Mouse (Mus musculus): Measurements from ENCODE around the gene Map1s. TPM values are rescaled to one million over a fixed set of nuclear protein-coding genes. Genes with fewer than 3 reads are reported as not detected.

The Map1s gene
- polyA plus RNA-seq, 1 experiment = 44.2 TPM

GRCm38 (mm10) chr8:70866001-70866520, 39.7 kb upstream of the Map1s start:
- peak overlapping the region; percentile 47 for H3K4me3 ChIP-seq (ENCODE audit: insufficient read depth, low read length)
- TF ChIP-seq POLR2A (IDR thresholded peaks at IDR 0.05; ENCODE audit: borderline replicate concordance, low read depth, low read length) (no peak), CTCF (IDR thresholded peaks at IDR 0.05; ENCODE audit: low read depth, low read length) (no peak)
- no peak overlapping the region for H3K27ac ChIP-seq (ENCODE audit: insufficient read depth, low read depth, low read length)
- peaks cover 12% of the 10 kb centered on the region for H3K4me1 ChIP-seq (ENCODE audit: control insufficient read depth, insufficient read depth, low read length)

DNA sequence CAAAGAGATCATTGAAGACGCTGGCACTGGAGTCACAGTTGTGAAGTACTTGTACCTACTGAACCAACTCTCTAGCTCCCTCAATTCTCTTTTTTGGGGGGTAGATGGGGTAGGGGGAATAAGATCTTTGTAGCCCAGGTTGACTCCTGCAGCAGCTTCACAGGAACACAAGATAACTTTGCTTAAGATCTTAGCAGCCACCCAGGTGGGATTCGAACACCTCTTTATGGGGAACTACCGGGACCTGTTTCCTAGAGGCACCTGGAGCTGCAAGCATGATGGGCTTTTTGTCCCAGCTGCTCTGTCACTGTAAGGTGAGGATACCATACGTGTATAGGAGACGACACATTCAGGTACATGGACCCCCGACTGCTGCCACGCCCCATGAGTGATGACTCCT, 39.2 kb upstream of the Map1s start:
- TF ChIP-seq CTCF (IDR thresholded peaks at IDR 0.05; ENCODE audit: low read depth, low read length) = no peak
- TF ChIP-seq POLR2A (IDR thresholded peaks at IDR 0.05; ENCODE audit: borderline replicate concordance, low read depth, low read length) = no peak
- Histone ChIP-seq H3K4me1 (ENCODE audit: control insufficient read depth, insufficient read depth, low read length) (peaks cover 12% of the 10 kb centered on the region), H3K27ac (ENCODE audit: insufficient read depth, low read depth, low read length) (no peak overlapping the region), H3K4me3 (ENCODE audit: insufficient read depth, low read length) (no peak overlapping the region)

- H3K4me1 ChIP-seq (ENCODE audit: control insufficient read depth, insufficient read depth, low read length) = peaks cover 10% of the 10 kb centered on the region
- no peak overlapping the region for H3K27ac ChIP-seq (ENCODE audit: insufficient read depth, low read depth, low read length)
- no peak for TF ChIP-seq CTCF (IDR thresholded peaks at IDR 0.05; ENCODE audit: low read depth, low read length)
- TF ChIP-seq POLR2A (IDR thresholded peaks at IDR 0.05; ENCODE audit: borderline replicate concordance, low read depth, low read length) = no peak
- peak overlapping the region; percentile 46 for H3K4me3 ChIP-seq (ENCODE audit: insufficient read depth, low read length)
Observed at GRCm38 (mm10) chr8:70868559-70869198, 37.1 kb upstream of the Map1s start.

GRCm38 (mm10) chr8:70869199-70869571, 36.5 kb upstream of the Map1s start:
- Histone ChIP-seq H3K4me1 (ENCODE audit: control insufficient read depth, insufficient read depth, low read length) (peaks cover 10% of the 10 kb centered on the region), H3K4me3 (ENCODE audit: insufficient read depth, low read length) (no peak overlapping the region), H3K27ac (ENCODE audit: insufficient read depth, low read depth, low read length) (no peak overlapping the region)
- TF ChIP-seq POLR2A (IDR thresholded peaks at IDR 0.05; ENCODE audit: borderline replicate concordance, low read depth, low read length) (no peak), CTCF (IDR thresholded peaks at IDR 0.05; ENCODE audit: low read depth, low read length) (no peak)

DNA sequence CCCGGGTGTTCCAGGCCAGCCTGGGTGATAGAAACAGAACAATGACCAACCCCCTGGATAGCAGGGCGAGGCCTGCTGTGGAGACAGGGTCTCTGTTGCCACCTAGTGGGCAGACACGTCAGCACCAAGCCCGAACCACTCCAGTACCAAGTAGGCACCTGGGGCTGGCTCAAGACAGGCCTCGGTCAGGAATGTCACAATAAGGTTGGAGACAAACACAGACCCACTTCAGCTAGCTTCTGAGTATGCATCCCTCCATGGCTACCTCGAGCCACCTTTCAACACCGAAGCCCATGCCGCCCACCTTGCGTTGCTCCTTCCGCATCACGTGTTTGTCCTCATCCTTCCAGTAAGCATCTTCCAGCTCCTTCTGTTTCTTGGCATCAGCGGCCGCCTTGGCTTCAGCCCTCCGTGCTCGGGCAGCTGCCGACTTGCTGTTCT, 36.1 kb upstream of the Map1s start:
- H3K4me1 ChIP-seq (ENCODE audit: control insufficient read depth, insufficient read depth, low read length) = peaks cover 8% of the 10 kb centered on the region
- no peak overlapping the region for H3K4me3 ChIP-seq (ENCODE audit: insufficient read depth, low read length)
- TF ChIP-seq CTCF (IDR thresholded peaks at IDR 0.05; ENCODE audit: low read depth, low read length) (peak; percentile 60), POLR2A (IDR thresholded peaks at IDR 0.05; ENCODE audit: borderline replicate concordance, low read depth, low read length) (no peak)
- H3K27ac ChIP-seq (ENCODE audit: insufficient read depth, low read depth, low read length) = no peak overlapping the region

GRCm38 (mm10) chr8:70871195-70871807, 34.4 kb upstream of the Map1s start:
- Histone ChIP-seq H3K4me1 (ENCODE audit: control insufficient read depth, insufficient read depth, low read length) (peaks cover 4% of the 10 kb centered on the region), H3K27ac (ENCODE audit: insufficient read depth, low read depth, low read length) (no peak overlapping the region), H3K4me3 (ENCODE audit: insufficient read depth, low read length) (no peak overlapping the region)
- no peak for TF ChIP-seq POLR2A (IDR thresholded peaks at IDR 0.05; ENCODE audit: borderline replicate concordance, low read depth, low read length)
- TF ChIP-seq CTCF (IDR thresholded peaks at IDR 0.05; ENCODE audit: low read depth, low read length) = no peak

- TF ChIP-seq POLR2A (IDR thresholded peaks at IDR 0.05; ENCODE audit: borderline replicate concordance, low read depth, low read length) (no peak), CTCF (IDR thresholded peaks at IDR 0.05; ENCODE audit: low read depth, low read length) (no peak)
- peak overlapping the region; percentile 61 for H3K4me3 ChIP-seq (ENCODE audit: insufficient read depth, low read length)
- peaks cover 4% of the 10 kb centered on the region for H3K4me1 ChIP-seq (ENCODE audit: control insufficient read depth, insufficient read depth, low read length)
- peak overlapping the region; percentile 57 for H3K27ac ChIP-seq (ENCODE audit: insufficient read depth, low read depth, low read length)
Observed at GRCm38 (mm10) chr8:70872643-70873363, 32.9 kb upstream of the Map1s start.

DNA sequence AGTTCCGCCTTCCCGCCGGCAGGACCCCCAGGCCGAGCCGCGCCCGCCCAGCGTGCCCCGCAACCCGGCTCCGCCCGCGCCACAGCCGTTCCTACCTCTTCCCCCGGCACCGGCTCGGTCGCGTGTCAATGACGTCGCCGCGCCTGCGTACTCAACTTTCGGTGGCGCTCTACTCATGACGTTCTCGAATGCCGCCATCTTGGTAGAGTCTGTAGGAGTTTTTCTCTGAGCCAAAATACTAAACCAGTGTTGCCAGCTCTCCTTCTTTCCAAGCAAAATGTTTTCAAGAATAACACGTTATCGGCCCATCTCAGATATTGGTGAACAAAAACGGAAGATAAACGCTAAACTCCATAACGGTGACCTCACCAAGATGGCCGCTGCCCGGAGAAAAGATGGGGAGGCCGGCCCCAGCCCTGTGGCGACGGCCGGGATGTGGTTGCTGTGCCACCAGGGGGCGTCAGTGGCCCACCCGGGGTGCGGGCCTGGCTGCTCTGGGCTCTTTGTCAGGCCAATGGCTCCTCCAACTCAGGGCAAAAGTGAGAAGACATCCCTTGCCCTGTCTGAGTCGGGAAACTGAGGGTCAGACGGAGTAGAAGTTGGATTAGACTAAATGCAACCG, 32.3 kb upstream of the Map1s start, which contains the start of gene Ccdc124:
Gene Ccdc124 (minus strand): TSS at position 572 of the 622 bp plus-strand sequence.
- Histone ChIP-seq H3K4me1 (ENCODE audit: control insufficient read depth, insufficient read depth, low read length) (peaks cover 4% of the 10 kb centered on the region), H3K4me3 (ENCODE audit: insufficient read depth, low read length) (peak within 1 kb of the TSS; percentile 61), H3K27ac (ENCODE audit: insufficient read depth, low read depth, low read length) (peak within 1 kb of the TSS; percentile 82)
- 0 out of 2 replicates have a peak, but pooled peaks have one; percentile 13 for TF ChIP-seq POLR2A (IDR thresholded peaks at IDR 0.05; ENCODE audit: borderline replicate concordance, low read depth, low read length)
- TF ChIP-seq CTCF (IDR thresholded peaks at IDR 0.05; ENCODE audit: low read depth, low read length) = peak; percentile 69

- no peaks in the 10 kb centered on the region for H3K4me1 ChIP-seq (ENCODE audit: control insufficient read depth, insufficient read depth, low read length)
- H3K4me3 ChIP-seq (ENCODE audit: insufficient read depth, low read length) = no peak overlapping the region
- no peak for TF ChIP-seq CTCF (IDR thresholded peaks at IDR 0.05; ENCODE audit: low read depth, low read length)
- TF ChIP-seq POLR2A (IDR thresholded peaks at IDR 0.05; ENCODE audit: borderline replicate concordance, low read depth, low read length) = no peak
- no peak overlapping the region for H3K27ac ChIP-seq (ENCODE audit: insufficient read depth, low read depth, low read length)
Observed at GRCm38 (mm10) chr8:70874441-70874840, 31.3 kb upstream of the Map1s start.
